8 mouse cellular contexts compared by ENCODE assay signal in genomic region chr13:12650877-12651176, GRCm38 (mm10).
A peak's percentile ranks its signal among the peaks of the same experiment; 100 is the strongest.
DNase-seq lines count a peak whose midpoint lies in the region; ATAC-seq and TF ChIP-seq lines count a peak whose summit lies in the region.
"Not testable (repeated sequence)": the region's sequence is repeated elsewhere in the genome, so short reads cannot be mapped to it uniquely, and the experiment has no call there.

No protein-coding gene starts in this region.

- not testable (repeated sequence) for H3K9me3 ChIP-seq in hindbrain, embryonic 13.5 days; lung, embryonic 15.5 days; neural tube, embryonic 15.5 days (replicated peaks)

- ATAC-seq in hindbrain, embryonic 13.5 days (ENCODE audit: low FRiP score), result peak; percentile 81
- peak; percentile 80; the same call in 1 of the 2 replicates for ATAC-seq in lung, embryonic 15.5 days (ENCODE audit: borderline replicate concordance, extremely low read depth, low FRiP score, low TSS enrichment)
- ATAC-seq in neural tube, embryonic 15.5 days (ENCODE audit: low FRiP score), result peak; percentile 89

- peak overlapping the region; percentile 69; the same call in 1 of the 2 replicates for H3K27ac ChIP-seq in hindbrain, embryonic 13.5 days
- H3K27ac ChIP-seq in lung, embryonic 15.5 days, result peak overlapping the region; percentile 29; the same call in 1 of the 2 replicates
- H3K27ac ChIP-seq in neural tube, embryonic 15.5 days (replicated peaks), result 0 out of 2 replicates have a peak overlapping the region, but pooled peaks have one; percentile 56
- not testable (repeated sequence) for H3K27ac ChIP-seq in thymus, adult 2 months (ENCODE audit: control insufficient read depth, insufficient read depth, low read length)

- peak overlapping the region; percentile 43 for H3K4me3 ChIP-seq in hindbrain, embryonic 13.5 days
- H3K4me3 ChIP-seq in lung, embryonic 15.5 days, result peak overlapping the region; percentile 50
- H3K4me3 ChIP-seq in neural tube, embryonic 15.5 days (replicated peaks), result peak overlapping the region; percentile 48
- peak overlapping the region; percentile 44 for H3K4me3 ChIP-seq in thymus, adult 2 months (ENCODE audit: control insufficient read depth, insufficient read depth, low read length)

- H3K9ac ChIP-seq in hindbrain, embryonic 13.5 days, result peak overlapping the region; percentile 46; the same call in 1 of the 2 replicates
- not testable (repeated sequence) for H3K9ac ChIP-seq in lung, embryonic 15.5 days; neural tube, embryonic 15.5 days (replicated peaks)

- not testable (repeated sequence) for H3K4me1 ChIP-seq in hindbrain, embryonic 13.5 days (replicated peaks); lung, embryonic 15.5 days; neural tube, embryonic 15.5 days; thymus, adult 2 months (replicated peaks; ENCODE audit: control insufficient read depth, insufficient read depth, low read length)

- not testable (repeated sequence) for H3K36me3 ChIP-seq in hindbrain, embryonic 13.5 days; lung, embryonic 15.5 days; neural tube, embryonic 15.5 days; thymus, adult 2 months (ENCODE audit: control insufficient read depth, insufficient read depth, low read length)

- not testable (repeated sequence) for TF ChIP-seq POLR2A in thymus, adult 2 months (IDR thresholded peaks at IDR 0.05; ENCODE audit: control insufficient read depth, extremely low read depth, insufficient read depth, low read length, poor library complexity)

- not testable (repeated sequence) for H3K27me3 ChIP-seq in hindbrain, embryonic 13.5 days; lung, embryonic 15.5 days; neural tube, embryonic 15.5 days (replicated peaks); thymus, adult 2 months (ENCODE audit: control insufficient read depth, insufficient read depth, low read length)

- TF ChIP-seq CTCF in thymus, adult 2 months (IDR thresholded peaks at IDR 0.05; ENCODE audit: borderline replicate concordance, control insufficient read depth, extremely low read depth, insufficient read depth, low read length, poor library complexity), result not testable (repeated sequence)

- WGBS in hindbrain, embryonic 13.5 days, result 0% methylated on average over 13 of the region's 13 CpGs
- 1% methylated on average over 13 of the region's 13 CpGs for WGBS in lung, embryonic 15.5 days
- WGBS in neural tube, embryonic 15.5 days, result 0% methylated on average over 12 of the region's 13 CpGs
- WGBS in thymus, adult 2 months, result under 1% methylated on average over 13 of the region's 13 CpGs

- H3K4me2 ChIP-seq in hindbrain, embryonic 13.5 days, result peak overlapping the region; percentile 48
- H3K4me2 ChIP-seq in lung, embryonic 15.5 days, result peak overlapping the region; percentile 58
- H3K4me2 ChIP-seq in neural tube, embryonic 15.5 days, result peak overlapping the region; percentile 57

- DNase-seq in Muller cell, postnatal 12 days (ENCODE audit: inconsistent ontology term), result peak; percentile 56
- DNase-seq in cerebellum, postnatal 14 days, result peak; percentile 46 to 49
- peak; percentile 65 to 69 for DNase-seq in frontal cortex, postnatal 36 days (ENCODE audit: low spot score in 2 of 2)
- DNase-seq in layer of hippocampus, postnatal 10 days (ENCODE audit: low spot score in 2 of 2), result peak; percentile 55 to 62
- DNase-seq in thymus, adult 2 months, result peak; percentile 60
